Mouse (Mus musculus): ENCODE data around the gene Slc4a1. TPM values are rescaled to one million over a fixed set of nuclear protein-coding genes. Genes with fewer than 3 reads are reported as not detected.

The Slc4a1 gene
- total RNA-seq, 2 experiments from 2014 or later: 0.23 to 0.80 TPM

DNA sequence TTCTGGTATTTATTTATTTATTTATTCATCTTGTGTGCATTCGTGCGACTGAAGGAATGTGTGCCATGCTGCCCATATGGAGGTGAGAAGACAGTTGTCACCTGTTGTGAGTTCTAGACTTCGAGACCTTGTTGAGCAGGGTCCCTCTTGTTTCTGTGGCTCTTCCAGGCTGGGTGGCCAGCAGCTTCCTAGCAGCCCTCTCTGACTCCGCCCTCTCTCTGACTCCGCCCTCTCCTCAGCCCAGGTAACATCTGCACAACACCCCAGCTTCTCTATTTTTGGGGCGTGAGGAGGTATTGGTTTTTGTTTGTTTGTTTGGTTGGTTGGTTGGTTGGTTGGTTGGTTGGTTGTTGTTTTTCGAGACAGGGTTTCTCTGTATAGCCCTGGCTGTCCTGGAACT, 38.2 kb downstream of the Slc4a1 start:
- no peak for DNase-seq (ENCODE audit: low spot score in 2 of 2)

DNA sequence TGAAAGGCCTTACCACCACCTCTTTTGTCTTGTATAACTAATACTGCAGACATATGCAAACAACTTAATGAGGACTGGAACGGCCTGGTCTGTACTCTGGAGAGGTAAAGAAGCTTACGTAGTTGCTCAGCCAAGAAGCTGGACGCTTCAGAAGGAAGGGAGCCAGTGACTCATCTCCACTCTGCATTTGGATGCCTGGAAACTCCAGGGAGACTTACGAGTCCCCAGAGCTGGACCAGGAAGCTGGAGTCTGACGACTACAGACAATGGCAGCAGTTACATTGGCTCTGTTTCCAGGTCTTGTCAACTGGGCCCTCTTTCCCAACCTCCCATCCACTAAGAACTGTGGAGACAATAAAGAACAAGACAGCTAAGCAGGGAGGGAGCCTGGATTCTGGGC, 38.8 kb downstream of the Slc4a1 start:
- no peak for DNase-seq (ENCODE audit: low spot score in 2 of 2)

DNA sequence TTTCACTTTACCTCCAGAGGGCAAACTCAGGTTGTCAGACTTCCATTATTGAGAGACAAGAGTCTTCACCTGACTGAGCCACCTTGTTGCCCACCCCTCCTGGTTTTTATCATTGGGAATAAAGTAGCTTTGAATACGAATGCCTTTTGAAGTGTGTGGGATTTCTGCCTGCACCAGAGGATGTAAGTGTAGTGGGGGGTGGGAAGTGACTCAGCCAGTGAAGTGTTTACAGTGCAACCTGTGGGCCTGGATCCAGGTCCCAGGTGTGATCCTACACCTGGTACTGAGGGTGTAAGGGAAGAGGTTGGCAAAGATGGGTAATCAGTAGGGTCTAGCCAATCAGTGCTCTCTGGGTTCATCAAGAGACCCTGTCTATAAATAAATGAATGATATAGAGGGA, 42.5 kb downstream of the Slc4a1 start:
- no peak for DNase-seq (ENCODE audit: low spot score in 2 of 2)

DNA sequence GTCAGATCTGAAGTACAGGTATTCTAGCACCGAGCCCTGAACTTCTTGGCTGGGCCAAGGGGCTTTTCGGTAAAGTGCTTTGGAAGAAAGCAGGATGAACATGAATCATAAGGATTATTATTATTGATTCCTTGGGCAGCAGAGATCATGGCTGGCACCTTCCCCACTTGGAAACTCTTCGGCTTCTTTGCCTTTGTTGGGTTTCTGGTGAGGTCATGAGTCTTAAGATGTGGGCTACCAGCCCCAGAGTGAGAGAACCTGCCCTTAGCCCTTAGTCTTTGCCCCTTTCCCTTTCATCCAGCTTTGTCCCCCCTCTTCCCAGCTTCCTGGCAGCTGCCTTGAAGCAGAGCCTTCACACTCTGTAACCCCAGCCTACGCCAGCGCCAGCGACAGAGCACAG, 44.1 kb downstream of the Slc4a1 start:
- DNase-seq (ENCODE audit: low spot score in 2 of 2): no peak

DNA sequence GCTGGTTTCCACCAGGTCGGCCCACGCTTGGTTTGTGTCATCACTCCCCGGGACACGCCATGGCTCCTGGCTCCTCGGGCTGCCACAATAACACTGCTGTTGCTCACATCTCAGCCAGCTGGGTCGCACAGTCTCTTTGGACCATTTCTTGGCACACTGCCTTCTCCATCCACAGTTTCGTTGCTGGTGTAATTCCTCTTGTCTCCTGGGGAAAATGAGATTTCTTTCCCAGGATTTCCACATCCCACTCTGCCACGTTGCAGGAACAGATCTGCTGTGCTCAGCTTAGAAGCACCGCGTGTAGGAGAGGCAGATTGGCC, 45.4 kb downstream of the Slc4a1 start:
- DNase-seq (ENCODE audit: low spot score in 2 of 2): peak; percentile 64 to 67

DNA sequence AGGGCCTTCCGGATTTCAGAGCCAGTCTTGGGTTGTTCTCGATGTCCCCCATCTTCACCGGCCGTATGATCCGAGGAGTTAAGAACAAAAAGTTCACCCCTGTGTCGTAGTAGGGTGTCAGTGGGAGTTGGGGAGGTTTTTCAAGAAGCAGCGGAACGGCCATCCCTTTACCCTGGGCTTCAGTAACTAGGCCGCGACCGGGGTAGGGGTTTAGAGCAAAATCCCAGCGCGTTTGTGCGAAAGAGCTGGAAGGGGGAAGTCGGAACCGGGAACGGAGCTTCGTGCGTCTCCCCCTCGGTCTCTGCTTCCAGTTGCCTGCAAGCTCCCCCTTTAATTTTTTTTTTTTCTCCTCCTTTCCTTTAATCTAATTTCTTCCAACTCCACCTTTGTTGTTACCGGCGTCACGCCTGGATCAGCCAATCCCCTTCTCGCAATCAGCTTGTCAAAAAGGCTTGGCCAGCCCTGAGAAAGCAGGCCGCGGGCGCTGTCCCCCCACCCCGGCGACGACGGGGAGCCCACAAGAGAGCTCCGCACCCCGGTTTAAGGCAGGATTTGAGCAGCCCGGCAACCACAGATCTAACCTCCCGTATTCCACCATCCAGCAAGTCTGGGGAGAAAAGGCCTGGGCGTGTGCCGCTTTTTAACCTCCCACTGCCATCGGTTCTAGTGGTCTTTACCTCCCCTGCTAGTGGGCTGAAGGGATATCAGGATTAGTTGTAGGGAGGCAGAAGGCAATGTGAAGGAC, 45.9 kb downstream of the Slc4a1 start:
- DNase-seq (ENCODE audit: low spot score in 2 of 2): peak; percentile 80 to 82

DNA sequence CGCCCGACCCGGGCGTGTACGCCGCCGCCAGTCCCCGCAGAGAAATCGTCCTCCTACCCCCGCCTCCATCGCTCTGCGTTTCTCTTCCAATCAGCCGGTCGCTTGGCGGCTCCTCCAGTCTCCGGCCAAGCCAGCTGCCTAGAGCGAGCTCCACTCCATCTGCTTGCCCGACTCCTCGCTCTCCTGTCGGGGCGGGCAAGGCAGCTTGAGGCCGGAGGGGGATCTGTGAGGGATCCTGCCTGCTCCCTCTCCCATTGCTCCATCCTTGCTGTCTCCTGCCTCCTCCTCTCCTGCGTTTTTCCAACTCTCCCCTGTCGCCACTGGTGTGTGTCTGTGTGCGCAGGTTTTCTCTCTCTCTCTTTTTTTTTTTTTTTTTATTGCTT, 46.6 kb downstream of the Slc4a1 start, which contains the start of gene Ubtf:
Ubtf (minus strand) TSS at position 333 of the 383 bp plus-strand sequence.
- peak; percentile 71 to 75 for DNase-seq (ENCODE audit: low spot score in 2 of 2)

DNA sequence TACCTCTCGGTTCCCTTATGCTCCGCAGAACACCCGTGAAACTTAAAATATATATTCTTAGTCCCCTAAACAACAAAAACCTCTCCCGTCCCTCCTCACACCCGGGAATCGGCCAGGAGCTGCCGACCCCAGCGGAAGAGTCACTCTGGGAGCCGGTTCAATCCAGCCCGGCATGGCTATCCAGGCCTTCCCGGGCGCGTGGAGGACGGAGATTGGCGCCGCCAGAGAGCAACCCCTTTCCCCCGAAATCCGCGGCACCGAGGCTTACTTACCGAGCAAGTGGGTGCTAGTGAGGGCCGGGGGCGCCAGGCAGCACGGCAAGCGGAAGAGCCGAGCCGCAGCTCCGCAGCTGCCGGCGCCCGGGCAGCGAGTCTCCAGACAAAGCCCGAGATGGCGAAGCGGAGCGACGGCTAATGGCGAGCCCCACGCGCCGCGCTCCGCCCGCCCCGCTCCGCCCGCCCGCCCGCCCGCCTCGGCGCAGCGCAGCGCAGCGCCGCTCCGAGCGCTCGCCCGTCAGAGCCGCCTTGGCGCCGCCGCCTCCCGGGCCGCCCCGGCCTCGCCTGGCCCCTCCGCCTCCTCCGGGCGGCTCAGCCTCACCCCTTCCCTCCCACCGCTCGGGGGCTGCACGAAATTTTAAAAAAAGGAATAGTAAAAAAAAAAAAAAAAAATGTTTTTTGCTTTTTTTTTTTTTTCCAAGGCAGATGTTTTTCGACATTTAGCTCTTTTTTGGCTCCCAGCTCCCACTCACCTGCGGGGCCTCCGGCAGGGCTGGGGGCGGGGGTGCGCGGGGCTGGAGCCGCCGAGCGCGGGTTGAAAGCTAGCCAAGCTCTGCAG, 47.2 kb downstream of the Slc4a1 start:
- DNase-seq (ENCODE audit: low spot score in 2 of 2): peak; percentile 62 to 69

DNA sequence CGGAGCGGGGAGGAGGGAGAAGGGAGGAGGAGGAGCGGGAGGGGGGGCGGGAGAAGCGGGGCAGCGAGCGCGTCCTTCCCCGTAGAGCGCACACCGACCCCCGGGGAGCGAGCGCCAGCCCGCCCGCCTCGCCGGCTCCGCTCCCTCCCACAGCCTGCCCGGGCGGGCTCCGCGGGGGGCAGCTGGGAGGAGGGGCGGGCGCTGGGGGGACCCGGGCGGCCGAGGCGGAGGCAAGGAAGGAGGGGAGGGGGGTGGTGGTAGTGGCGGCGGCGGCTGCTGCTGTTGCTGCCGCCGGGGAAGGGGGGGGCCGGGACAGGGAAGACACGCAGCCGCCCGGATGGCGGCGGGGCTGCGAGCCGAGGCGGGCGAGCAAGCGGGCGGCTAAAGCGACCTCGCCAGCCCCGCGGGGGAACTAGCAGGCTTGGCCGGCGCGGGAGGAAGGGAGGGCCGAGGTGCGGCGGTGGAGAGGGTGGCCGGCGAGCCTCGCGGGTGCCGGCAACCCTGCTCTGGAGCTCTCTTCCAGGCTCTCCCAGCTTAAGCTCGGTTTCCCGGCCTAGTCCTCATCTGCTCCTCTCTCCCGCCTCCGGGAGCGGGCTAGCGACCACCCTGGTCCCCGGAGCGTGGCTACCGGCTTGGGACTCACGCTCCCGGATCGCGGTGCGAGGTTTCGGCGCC, 48.0 kb downstream of the Slc4a1 start:
- peak; percentile 71 for DNase-seq (ENCODE audit: low spot score in 2 of 2)

DNA sequence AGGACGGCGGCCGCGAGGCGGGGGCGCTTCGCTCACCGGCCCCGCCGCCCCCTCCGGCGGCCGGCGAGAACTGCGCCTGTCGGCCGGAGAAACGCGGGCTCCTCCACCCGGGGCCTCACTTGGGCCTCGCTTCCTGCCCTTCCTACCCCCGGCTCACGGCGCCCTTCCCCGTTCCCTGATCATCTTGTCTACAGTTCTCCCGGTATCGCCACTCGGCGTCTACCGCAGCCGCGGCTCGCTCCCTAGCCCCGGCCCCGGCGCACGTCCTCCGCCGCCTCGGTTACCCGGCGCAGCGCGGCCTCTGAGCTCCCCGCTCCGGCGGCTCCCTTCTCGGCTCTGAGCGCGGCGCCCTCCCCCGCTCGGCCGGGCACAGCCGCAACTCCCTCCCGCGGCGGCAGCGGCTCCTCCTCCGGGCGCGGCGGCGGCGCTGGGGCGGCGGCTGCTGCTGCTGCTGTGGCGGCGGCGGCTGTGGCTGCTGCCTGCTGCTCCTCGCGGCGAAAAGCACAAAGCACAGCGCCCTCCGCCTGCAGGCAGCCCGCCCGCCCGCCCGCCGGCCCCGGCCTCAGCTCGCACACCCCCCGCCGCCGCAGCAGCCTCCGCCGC, 48.6 kb downstream of the Slc4a1 start:
- peak; percentile 61 to 67 for DNase-seq (ENCODE audit: low spot score in 2 of 2)

DNA sequence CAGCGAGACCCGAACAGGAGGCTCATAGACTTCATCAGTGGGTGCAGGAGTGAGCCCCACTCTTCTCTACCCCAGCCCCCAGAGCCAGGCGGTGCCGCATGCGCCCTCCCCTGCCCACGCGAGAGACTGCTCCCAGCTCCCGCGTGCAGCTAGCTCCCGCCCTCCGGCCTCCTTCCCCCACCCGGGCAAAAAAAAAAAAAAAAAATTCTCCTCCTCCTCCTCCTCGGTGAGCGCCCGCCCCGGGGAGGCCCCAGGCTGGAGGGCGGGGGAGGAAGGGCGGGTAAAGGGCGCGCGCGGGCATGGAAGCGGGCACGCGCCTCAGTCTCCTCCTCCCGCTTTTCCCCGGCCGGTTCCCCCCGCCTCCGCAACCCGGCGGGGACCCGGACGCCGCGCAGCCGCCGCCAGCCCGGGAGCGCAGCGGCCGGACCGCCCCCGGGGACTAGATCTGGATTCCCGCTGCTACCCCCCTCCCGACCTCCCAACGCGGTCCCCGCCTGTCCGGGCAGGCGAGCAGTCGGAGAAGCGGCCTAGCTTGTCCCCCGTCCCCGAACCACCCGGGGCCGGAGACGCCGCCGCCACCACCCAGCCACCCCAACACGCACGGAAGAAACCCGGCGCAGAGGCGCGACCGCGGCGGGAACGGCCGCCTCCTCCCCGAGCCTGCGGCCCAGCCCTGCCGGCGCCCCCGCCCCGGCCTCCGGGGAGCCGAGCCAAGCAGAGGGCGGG, 49.3 kb downstream of the Slc4a1 start:
- peak; percentile 90 to 95 for DNase-seq (ENCODE audit: low spot score in 2 of 2)

DNA sequence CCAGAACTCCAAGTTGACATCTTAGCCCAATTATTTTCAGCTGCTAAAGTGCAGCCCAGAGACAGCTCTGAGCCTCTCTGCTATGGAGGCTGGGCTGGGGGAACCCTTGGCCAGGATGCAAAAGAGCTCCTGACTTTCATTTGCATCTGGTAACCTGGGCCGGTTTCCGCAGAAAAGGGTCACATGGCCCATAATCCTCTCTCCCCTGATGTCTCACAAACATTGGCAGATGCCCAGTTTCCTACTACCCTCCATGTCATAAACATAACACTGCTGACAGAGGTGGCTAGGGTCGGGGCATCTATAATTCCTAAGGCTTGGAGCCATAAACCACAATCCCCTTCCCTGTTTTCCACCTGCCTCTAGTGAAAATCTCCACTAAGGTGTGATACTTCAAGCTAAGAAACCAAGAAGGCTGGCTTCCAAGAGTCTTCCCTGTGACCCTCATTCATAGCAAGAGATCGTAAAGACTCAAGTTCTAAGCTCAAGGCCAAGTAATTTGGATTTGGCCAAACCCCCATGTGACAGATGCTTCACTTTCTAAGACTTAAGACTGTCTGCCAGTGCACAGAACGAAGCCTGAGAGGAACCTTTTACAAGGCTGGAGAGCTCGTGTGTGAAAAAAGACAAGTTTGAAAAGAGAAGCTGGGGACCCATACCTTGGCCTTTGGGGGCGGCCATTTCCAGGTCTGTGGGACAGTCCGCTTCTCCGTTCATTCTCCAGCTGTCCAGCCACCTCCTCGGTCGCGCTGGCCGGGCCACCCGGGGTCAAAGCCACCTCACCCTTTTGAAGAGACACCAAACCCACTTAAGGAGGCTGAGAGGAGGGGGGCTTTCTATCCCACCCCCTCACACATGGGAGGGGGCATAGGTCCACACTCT, 50.1 kb downstream of the Slc4a1 start:
- no peak for DNase-seq (ENCODE audit: low spot score in 2 of 2)

DNA sequence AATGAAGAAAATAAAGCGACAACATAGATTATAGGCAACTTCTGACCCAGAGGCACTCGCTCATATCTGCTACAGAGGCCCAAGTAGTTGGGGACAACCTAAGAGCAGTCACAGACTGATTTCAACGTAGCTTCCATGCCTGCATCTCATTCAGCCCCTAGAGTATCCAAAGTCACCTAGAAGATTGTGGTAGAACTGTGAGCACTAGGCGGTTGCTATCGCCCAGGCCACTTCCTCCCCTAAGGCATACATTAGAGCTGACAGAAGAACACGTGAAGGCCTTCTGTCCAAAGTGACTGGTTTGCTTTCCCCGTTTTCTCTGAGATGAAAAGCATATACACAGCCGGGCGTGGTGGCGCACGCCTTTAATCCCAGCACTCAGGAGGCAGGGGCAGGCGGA, 51.7 kb downstream of the Slc4a1 start:
- no peak for DNase-seq (ENCODE audit: low spot score in 2 of 2)

DNA sequence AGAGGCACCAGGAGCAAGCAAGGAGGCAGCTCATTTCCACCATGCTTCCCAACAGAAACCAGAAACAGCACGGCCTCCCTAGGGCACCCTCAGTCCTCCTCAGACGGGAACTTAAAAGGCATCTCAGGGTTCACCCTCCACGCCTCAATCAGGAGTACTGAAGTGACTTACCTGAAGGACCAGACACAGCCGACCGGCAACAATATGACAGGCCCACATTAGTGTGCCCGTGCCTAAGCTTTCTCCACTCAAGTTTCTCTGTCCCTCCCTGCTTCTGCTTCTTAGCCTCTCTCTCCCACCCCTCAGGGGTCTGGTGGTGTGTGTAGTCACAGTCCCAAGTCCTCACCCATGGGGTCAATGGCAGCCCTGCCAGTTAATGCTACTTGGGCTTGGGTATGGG, 53.4 kb downstream of the Slc4a1 start:
- no peak for DNase-seq (ENCODE audit: low spot score in 2 of 2)

DNA sequence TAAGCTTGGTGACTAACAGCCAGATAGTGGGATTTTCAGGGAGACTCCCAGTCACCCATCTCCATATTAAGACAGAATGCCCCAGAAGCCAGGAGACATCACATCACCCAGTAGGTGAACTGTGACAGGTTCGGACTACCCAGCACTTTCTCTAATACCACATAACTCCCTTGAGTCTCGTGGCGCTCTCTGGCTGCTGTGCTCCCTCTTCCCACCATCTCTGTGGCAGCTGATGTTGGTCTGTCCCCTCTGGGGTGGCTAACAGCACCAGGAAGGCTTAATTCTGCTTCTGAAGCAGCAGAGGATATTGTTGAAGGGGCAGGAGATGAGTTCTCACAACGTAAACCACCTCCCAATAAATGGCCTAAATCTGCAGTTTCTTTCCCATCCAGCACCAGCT, 54.0 kb downstream of the Slc4a1 start:
- DNase-seq (ENCODE audit: low spot score in 2 of 2): no peak

DNA sequence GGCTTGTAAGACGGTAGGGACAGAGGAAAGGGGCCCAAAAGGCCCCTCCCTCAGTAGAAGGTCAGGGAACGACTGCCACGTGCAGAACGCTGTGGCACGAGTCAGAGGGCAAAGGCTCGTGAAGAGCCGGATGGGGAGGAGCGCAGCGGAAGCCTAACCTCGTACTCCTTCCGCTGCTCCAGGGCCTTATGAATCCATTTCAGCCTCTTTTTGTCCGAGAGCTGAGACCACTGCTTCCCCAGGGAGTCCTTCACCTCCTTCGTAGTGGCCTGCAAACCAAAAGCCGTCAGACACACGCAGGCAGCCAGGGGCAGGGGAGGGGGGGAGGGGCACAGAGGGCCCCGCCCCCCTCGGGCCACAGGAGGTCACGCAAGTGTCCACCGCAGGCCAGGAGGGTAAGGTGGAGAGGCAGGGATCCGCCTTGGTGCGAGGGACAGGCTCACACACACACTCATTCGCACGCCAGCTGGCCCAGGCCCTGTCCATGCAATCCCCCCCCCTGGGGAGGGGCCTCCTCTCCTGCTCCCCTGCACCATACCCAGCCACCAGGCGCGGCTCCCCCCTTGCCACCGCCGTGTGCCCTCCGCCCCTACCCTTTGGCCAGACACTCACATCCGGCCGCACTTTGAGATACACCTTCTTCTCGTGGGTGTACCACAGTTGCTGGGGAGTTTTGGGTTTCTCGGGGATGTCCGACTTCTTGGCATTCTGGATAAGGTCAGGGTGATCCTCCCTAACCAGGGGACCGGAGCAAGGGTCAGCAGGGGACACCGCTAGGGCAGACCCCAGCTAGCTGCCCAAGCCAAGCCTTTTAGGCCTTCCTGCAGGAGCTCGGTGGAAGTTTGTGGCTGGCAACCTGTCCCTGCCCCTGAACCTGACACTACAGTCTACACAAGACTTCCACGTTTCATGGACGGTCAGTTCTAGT, 55.0 kb downstream of the Slc4a1 start:
- no peak for DNase-seq (ENCODE audit: low spot score in 2 of 2)

DNA sequence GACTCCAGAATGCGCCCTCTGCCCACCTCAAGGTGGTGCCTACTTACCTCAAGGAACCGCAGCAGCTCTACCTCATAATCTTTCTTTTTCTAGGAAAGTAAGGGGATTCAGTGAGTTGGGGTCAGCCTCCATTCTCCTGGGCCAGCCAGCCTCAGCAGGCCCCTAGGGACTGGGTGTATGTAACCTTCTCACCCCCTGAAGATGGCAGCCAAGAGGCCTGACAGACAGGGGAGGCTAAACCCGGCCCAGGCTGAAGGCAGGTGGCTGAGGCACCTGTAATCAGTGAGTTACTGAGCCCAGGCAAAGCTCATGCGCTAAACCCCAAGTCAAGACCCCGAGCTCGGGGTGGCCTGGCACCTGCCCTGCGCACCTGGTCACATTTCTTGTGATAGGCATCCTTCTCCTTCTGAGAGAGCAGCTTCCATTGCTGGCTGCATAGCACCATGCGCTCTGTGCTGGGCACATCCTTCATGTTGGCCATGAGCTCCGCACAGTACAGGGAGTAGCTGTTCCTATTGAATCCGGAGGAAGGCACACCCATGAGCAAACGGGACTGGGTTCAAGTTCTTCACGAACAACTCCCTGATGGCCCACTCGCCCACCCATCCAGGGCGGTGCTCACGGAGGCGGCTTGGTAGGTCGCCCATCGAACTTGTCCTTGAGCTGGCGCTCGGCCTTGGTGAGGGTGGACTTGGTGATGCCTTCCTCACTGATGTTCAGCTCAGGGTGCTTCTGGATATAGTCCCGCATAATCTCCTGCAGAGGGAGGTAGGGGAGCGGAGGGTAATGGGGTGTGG, 56.0 kb downstream of the Slc4a1 start:
- DNase-seq (ENCODE audit: low spot score in 2 of 2): no peak

DNA sequence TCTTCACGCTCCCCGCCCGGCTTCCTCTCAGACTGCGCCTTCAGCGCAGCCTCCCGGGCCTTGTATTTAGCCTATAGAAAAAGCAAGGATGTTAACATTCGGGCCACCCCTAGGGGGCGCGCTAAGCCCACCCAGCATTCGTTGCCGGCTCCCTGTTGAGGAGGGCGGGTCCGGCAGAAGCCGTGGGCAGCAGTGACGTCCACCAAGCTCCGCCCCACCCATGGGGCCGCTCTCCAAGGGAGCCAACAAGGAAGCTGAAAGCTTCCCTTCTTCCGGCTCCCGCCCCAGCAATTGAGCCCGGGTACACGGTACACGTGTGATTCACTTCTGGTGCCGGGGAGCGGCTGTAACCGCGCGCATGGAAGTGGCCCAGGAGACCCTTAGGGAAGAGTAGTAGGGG, 57.0 kb downstream of the Slc4a1 start:
- peak; percentile 95 to 97 for DNase-seq (ENCODE audit: low spot score in 2 of 2)
